Mouse (Mus musculus): ENCODE data around the gene Hbb-bh2.
"Not testable (repeated sequence)": the region's sequence is repeated elsewhere in the genome, so short reads cannot be mapped to it uniquely, and the experiment has no call there.

DNA sequence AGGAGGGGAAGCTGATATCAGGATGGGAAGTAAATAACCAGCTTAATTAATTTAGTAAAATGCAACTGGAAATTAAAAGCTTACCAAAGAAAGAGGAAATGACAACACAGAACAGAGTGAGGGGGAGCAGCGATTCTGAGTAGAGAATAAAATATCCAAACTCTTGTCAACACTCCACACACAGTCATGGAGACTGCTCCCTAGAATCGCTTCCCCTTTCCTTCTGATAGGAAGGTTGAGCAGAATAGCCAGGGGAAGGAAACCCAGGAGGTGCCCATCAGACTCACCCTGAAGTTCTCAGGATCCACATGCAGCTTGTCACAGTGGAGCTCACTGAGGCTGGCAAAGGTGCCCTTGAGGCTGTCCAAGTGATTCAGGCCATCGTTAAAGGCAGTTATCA is 27.2 kb downstream of the Hbb-bh2 start:
- not testable (repeated sequence) for TF ChIP-seq EP300, CTCF (IDR thresholded peaks at IDR 0.05; ENCODE audit: low read depth)
